Mouse (Mus musculus) small intestine, adult 2 months (tissue): Measurements from ENCODE around the gene Agbl2.

Experiments
- CTCF ChIP-seq: fragments of 200-500 bp; IDR thresholded peaks from 2 replicates; pipeline ENCODE4 v1.5.1; 2012; ENCODE audit warnings: low read depth, mild to moderate bottlenecking, control low read depth, inconsistent platforms, low read length, moderate library complexity, mixed read lengths; ENCODE audit not compliant: insufficient replicate concordance, insufficient read length; ENCODE audit errors: extremely low read depth
- POLR2A ChIP-seq: fragments of 200-500 bp; IDR thresholded peaks from 2 replicates; pipeline ENCODE4 v1.6.1; 2012; ENCODE audit warnings: low read depth, mild to moderate bottlenecking, control low read depth, inconsistent platforms, low read length, moderate library complexity

- no peak for TF ChIP-seq POLR2A
- TF ChIP-seq CTCF: no peak
Observed at GRCm38 (mm10) chr2:90739921-90740320, 42.6 kb upstream of the Agbl2 start.
